7 mouse cellular contexts compared by ENCODE assay signal in genomic region chr11:98342000-98342945, GRCm38 (mm10). TPM values are rescaled to one million over a fixed set of nuclear protein-coding genes. Genes with fewer than 3 reads are reported as not detected.
A peak's percentile ranks its signal among the peaks of the same experiment; 100 is the strongest.
DNase-seq lines count a peak whose midpoint lies in the region; ATAC-seq and TF ChIP-seq lines count a peak whose summit lies in the region.

No protein-coding gene starts in this region.

- peak; percentile 63 for ATAC-seq in midbrain, embryonic 13.5 days

- peak overlapping the region; percentile 42; the same call in 1 of the 2 replicates for H3K4me3 ChIP-seq in embryonic facial prominence, embryonic 10.5 days
- peak overlapping the region; percentile 31 for H3K4me3 ChIP-seq in limb, embryonic 10.5 days
- H3K4me3 ChIP-seq in midbrain, embryonic 13.5 days (replicated peaks): peak overlapping the region; percentile 24
- H3K4me3 ChIP-seq in small intestine, adult 2 months (ENCODE audit: low read depth, low read length): peak overlapping the region; percentile 64

- H3K27me3 ChIP-seq in embryonic facial prominence, embryonic 10.5 days (replicated peaks; ENCODE audit: low read depth, poor library complexity, severe bottlenecking): peaks cover 99% of the 10 kb centered on the region
- H3K27me3 ChIP-seq in limb, embryonic 10.5 days (ENCODE audit: low read depth, poor library complexity, severe bottlenecking): peaks cover 97% of the 10 kb centered on the region
- H3K27me3 ChIP-seq in midbrain, embryonic 13.5 days: peaks cover 85% of the 10 kb centered on the region
- peaks cover 19% of the 10 kb centered on the region for H3K27me3 ChIP-seq in small intestine, adult 2 months (ENCODE audit: control insufficient read depth, insufficient read depth, low read length)

- H3K9ac ChIP-seq in midbrain, embryonic 13.5 days (replicated peaks): 0 out of 2 replicates have a peak overlapping the region, but pooled peaks have one; percentile 28

- no peaks in the 10 kb centered on the region for H3K36me3 ChIP-seq in embryonic facial prominence, embryonic 10.5 days (replicated peaks)
- H3K36me3 ChIP-seq in limb, embryonic 10.5 days: no peaks in the 10 kb centered on the region
- H3K36me3 ChIP-seq in midbrain, embryonic 13.5 days: no peaks in the 10 kb centered on the region
- no peaks in the 10 kb centered on the region for H3K36me3 ChIP-seq in small intestine, adult 2 months (ENCODE audit: control insufficient read depth, insufficient read depth, low read length)

- H3K27ac ChIP-seq in embryonic facial prominence, embryonic 10.5 days (replicated peaks): no peak overlapping the region
- H3K27ac ChIP-seq in limb, embryonic 10.5 days: no peak overlapping the region
- H3K27ac ChIP-seq in midbrain, embryonic 13.5 days: 0 out of 2 replicates have a peak overlapping the region, but pooled peaks have one; percentile 9
- H3K27ac ChIP-seq in small intestine, adult 2 months (ENCODE audit: insufficient read depth, low read depth, low read length): no peak overlapping the region

- TF ChIP-seq POLR2A in small intestine, adult 2 months (IDR thresholded peaks at IDR 0.05; ENCODE audit: low read depth, low read length): no peak

- no peaks in the 10 kb centered on the region for H3K9me3 ChIP-seq in embryonic facial prominence, embryonic 10.5 days
- H3K9me3 ChIP-seq in limb, embryonic 10.5 days (replicated peaks): no peaks in the 10 kb centered on the region
- H3K9me3 ChIP-seq in midbrain, embryonic 13.5 days: no peaks in the 10 kb centered on the region

- DNase-seq in adrenal gland, adult 8-10 months: peak; percentile 84
- peak; percentile 94 for DNase-seq in embryonic facial prominence, embryonic 10.5 days (ENCODE audit: low spot score)
- DNase-seq in heart, adult 11 months: peak; percentile 98
- DNase-seq in kidney, adult 11 months: peak; percentile 90
- peak; percentile 98 for DNase-seq in limb, embryonic 10.5 days (ENCODE audit: low spot score)

- peak; percentile 100 for TF ChIP-seq CTCF in small intestine, adult 2 months (IDR thresholded peaks at IDR 0.05; ENCODE audit: extremely low read depth, insufficient read length, insufficient replicate concordance, low read depth, low read length)

- peaks cover 31% of the 10 kb centered on the region for H3K4me1 ChIP-seq in embryonic facial prominence, embryonic 10.5 days
- peaks cover 29% of the 10 kb centered on the region for H3K4me1 ChIP-seq in limb, embryonic 10.5 days
- H3K4me1 ChIP-seq in midbrain, embryonic 13.5 days (replicated peaks): peaks cover 31% of the 10 kb centered on the region
- peaks cover 12% of the 10 kb centered on the region for H3K4me1 ChIP-seq in small intestine, adult 2 months (ENCODE audit: control insufficient read depth, insufficient read depth, insufficient read length, low read length)

- H3K4me2 ChIP-seq in midbrain, embryonic 13.5 days (replicated peaks): peak overlapping the region; percentile 48

- WGBS in embryonic facial prominence, embryonic 10.5 days: 2% methylated on average over 29 of the region's 29 CpGs
- 4% methylated on average over 29 of the region's 29 CpGs for whole genome bisulfite sequencing in limb, embryonic 10.5 days
- 1% methylated on average over 29 of the region's 29 CpGs for WGBS in midbrain, embryonic 13.5 days
- WGBS in small intestine, adult 2 months: 1% methylated on average over 29 of the region's 29 CpGs

RNA-seq across cellular contexts. Expression of gene Ppp1r1b, which starts 5.9 kb away (rescaled TPM):
- total RNA-seq in adrenal gland, adult 8-10 months (2022): under 1 TPM in 3 of 4 experiments, not detected in 1; 0.20 to 0.73 (median 0.56) TPM
- 0.26 and 0.30 TPM in 2 replicates for polyA plus RNA-seq in embryonic facial prominence, embryonic 10.5 days (2016; fragmentation: Nextera tagmentation; extraction: Ambion mirVana)
- 0.13 TPM in 2 replicates for polyA plus RNA-seq in limb, embryonic 10.5 days (2016; fragmentation: Nextera tagmentation; extraction: Ambion mirVana)
- polyA plus RNA-seq in midbrain, embryonic 13.5 days (2015; fragmentation: Nextera tagmentation; extraction: Ambion mirVana): 0.73 and 1.9 TPM in 2 replicates
- 86.8 and 270 TPM in 2 replicates for polyA plus RNA-seq in small intestine, adult 2 months (2012; rRNA removed)

RNA-seq across cellular contexts. Expression of gene Neurod2, which starts 12.8 kb away (rescaled TPM):
- total RNA-seq in adrenal gland, adult 8-10 months (2022): not detected
- polyA plus RNA-seq in embryonic facial prominence, embryonic 10.5 days (2016; fragmentation: Nextera tagmentation; extraction: Ambion mirVana): 0.08 TPM in 1 of 2 replicates, not detected in the other
- not detected in 2 replicates for polyA plus RNA-seq in limb, embryonic 10.5 days (2016; fragmentation: Nextera tagmentation; extraction: Ambion mirVana)
- 6.7 and 9.3 TPM in 2 replicates for polyA plus RNA-seq in midbrain, embryonic 13.5 days (2015; fragmentation: Nextera tagmentation; extraction: Ambion mirVana)
- polyA plus RNA-seq in small intestine, adult 2 months (2012; rRNA removed): 0.11 and 0.13 TPM in 2 replicates

RNA-seq across cellular contexts. Expression of gene Stard3, which starts 15.9 kb away (rescaled TPM):
- total RNA-seq in adrenal gland, adult 8-10 months (2022): 10 to 100 TPM; 22.4 to 33.9 (median 29.1) TPM
- polyA plus RNA-seq in embryonic facial prominence, embryonic 10.5 days (2016; fragmentation: Nextera tagmentation; extraction: Ambion mirVana): 40.8 and 41.7 TPM in 2 replicates
- polyA plus RNA-seq in limb, embryonic 10.5 days (2016; fragmentation: Nextera tagmentation; extraction: Ambion mirVana): 37.8 and 41.3 TPM in 2 replicates
- 44.5 and 46.9 TPM in 2 replicates for polyA plus RNA-seq in midbrain, embryonic 13.5 days (2015; fragmentation: Nextera tagmentation; extraction: Ambion mirVana)
- 47.0 and 76.5 TPM in 2 replicates for polyA plus RNA-seq in small intestine, adult 2 months (2012; rRNA removed)

RNA-seq across cellular contexts. Expression of gene Tcap, which starts 41.3 kb away (rescaled TPM):
- 1 to 10 TPM in 1 of 4 experiments, under 1 TPM in 2, not detected in 1; 0.37 to 1.0 (median 0.73) TPM for total RNA-seq in adrenal gland, adult 8-10 months (2022)
- polyA plus RNA-seq in embryonic facial prominence, embryonic 10.5 days (2016; fragmentation: Nextera tagmentation; extraction: Ambion mirVana): not detected in 2 replicates
- polyA plus RNA-seq in limb, embryonic 10.5 days (2016; fragmentation: Nextera tagmentation; extraction: Ambion mirVana): 0.16 and 0.40 TPM in 2 replicates
- 0.23 and 0.28 TPM in 2 replicates for polyA plus RNA-seq in midbrain, embryonic 13.5 days (2015; fragmentation: Nextera tagmentation; extraction: Ambion mirVana)
- 0.24 and 0.42 TPM in 2 replicates for polyA plus RNA-seq in small intestine, adult 2 months (2012; rRNA removed)

RNA-seq across cellular contexts. Expression of gene Pnmt, which starts 44.0 kb away (rescaled TPM):
- total RNA-seq in adrenal gland, adult 8-10 months (2022): 1,000 to 10,000 TPM in 1 of 4 experiments, 100 to 1,000 TPM in 3; 210 to 1,003 (median 584) TPM
- polyA plus RNA-seq in embryonic facial prominence, embryonic 10.5 days (2016; fragmentation: Nextera tagmentation; extraction: Ambion mirVana): 0.17 and 0.30 TPM in 2 replicates
- 0.61 TPM in 1 of 2 replicates, not detected in the other for polyA plus RNA-seq in limb, embryonic 10.5 days (2016; fragmentation: Nextera tagmentation; extraction: Ambion mirVana)
- polyA plus RNA-seq in midbrain, embryonic 13.5 days (2015; fragmentation: Nextera tagmentation; extraction: Ambion mirVana): 0.23 TPM in 1 of 2 replicates, not detected in the other
- polyA plus RNA-seq in small intestine, adult 2 months (2012; rRNA removed): not detected in 2 replicates

Comparison
In these comparisons a context has a peak if more than half of its experiments do, and no peak if none do; other contexts are left out.
1. RNA of gene Ppp1r1b, which starts 5.9 kb away (polyA plus RNA-seq): 86.8 to 270 TPM in small intestine, adult 2 months; 0.73 to 1.9 TPM in midbrain, embryonic 13.5 days, 0.26 to 0.30 TPM in embryonic facial prominence, embryonic 10.5 days and 0.13 TPM in limb, embryonic 10.5 days; every median in the first group is over 10 times any median in the second.
2. Peak in every context shown above with its lines, with median percentiles within 50 percentile points of each other: DNase-seq and H3K4me3 ChIP-seq.